In the genomic region with DNA sequence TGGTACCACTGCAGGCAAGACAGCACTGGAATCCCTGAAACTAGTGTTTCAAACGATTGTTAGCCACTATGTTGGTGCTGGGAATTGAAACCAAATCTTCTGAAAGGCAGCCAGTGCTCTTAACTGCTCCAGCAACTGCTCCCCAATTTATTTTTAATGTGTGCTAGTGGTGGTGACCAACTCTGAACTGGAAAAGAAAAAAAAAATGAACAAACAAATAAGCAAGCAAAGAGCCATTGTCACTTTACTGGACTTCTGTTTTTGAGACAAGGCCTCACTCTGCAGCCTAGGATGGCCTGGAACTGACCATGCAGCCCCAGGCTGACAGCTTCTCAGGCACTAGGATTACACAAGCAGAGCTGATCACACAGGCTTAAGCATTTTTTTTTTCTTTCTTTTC, we compare ENCODE assay signal across 23 mouse cellular contexts.
"Had no signal": no experiment of that assay in that cellular context is flagged by ENCODE, and none has a peak within 500 bp of the region (broad histone marks: within the 10 kb centered on the region; RNA-seq: fewer than 3 reads in every experiment).

No protein-coding gene starts in this region.

- DNase-seq: forebrain, postnatal 0 days; gastrocnemius, postnatal 10 days; gastrocnemius, postnatal 25 days; heart, adult 18-20 months; heart, postnatal 14 days; heart, postnatal 36 days; kidney, adult 11 months; kidney, adult 2 months; kidney, adult 9 months; kidney, postnatal 14 days; kidney, postnatal 36 days; left cerebral cortex, postnatal 4 days had no signal

- H3K27me3 ChIP-seq: heart, embryonic 13.5 days; heart, embryonic 15.5 days; hindbrain, embryonic 13.5 days; hindbrain, embryonic 15.5 days; kidney, embryonic 15.5 days; limb, embryonic 13.5 days; limb, embryonic 15.5 days; liver, embryonic 12.5 days had no signal

- H3K36me3 ChIP-seq: heart, embryonic 13.5 days; heart, embryonic 15.5 days; hindbrain, embryonic 13.5 days; hindbrain, embryonic 15.5 days; kidney, embryonic 15.5 days; limb, embryonic 13.5 days; limb, embryonic 15.5 days; liver, embryonic 12.5 days had no signal

- H3K27ac ChIP-seq: heart, embryonic 15.5 days; hindbrain, embryonic 13.5 days; hindbrain, embryonic 15.5 days; hindbrain, postnatal 0 days; kidney, embryonic 15.5 days; kidney, postnatal 0 days; limb, embryonic 13.5 days; limb, embryonic 15.5 days; liver, embryonic 12.5 days; liver, embryonic 14.5 days had no signal

- H3K4me3 ChIP-seq: heart, embryonic 13.5 days; heart, embryonic 15.5 days; hindbrain, embryonic 13.5 days; hindbrain, embryonic 15.5 days; kidney, embryonic 15.5 days; limb, embryonic 13.5 days; limb, embryonic 15.5 days; liver, embryonic 12.5 days had no signal

- H3K4me1 ChIP-seq: heart, embryonic 15.5 days; hindbrain, embryonic 13.5 days; hindbrain, embryonic 15.5 days; kidney, embryonic 15.5 days; limb, embryonic 13.5 days; limb, embryonic 15.5 days had no signal
